15 mouse cellular contexts compared by ENCODE assay signal in genomic region chr8:82640502-82640901, GRCm38 (mm10).
"Had no signal": no experiment of that assay in that cellular context is flagged by ENCODE, and none has a peak within 500 bp of the region (broad histone marks: within the 10 kb centered on the region; RNA-seq: fewer than 3 reads in every experiment).

No protein-coding gene starts in this region.

- H3K27ac ChIP-seq: left cerebral cortex, adult 2 months; limb, embryonic 10.5 days; liver, embryonic 12.5 days; midbrain, embryonic 15.5 days; neural tube, embryonic 13.5 days had no signal

- H3K4me1 ChIP-seq: limb, embryonic 10.5 days; liver, embryonic 12.5 days; midbrain, embryonic 15.5 days; neural tube, embryonic 13.5 days had no signal

- ATAC-seq: liver, embryonic 12.5 days; midbrain, embryonic 15.5 days had no signal

- H3K36me3 ChIP-seq: limb, embryonic 10.5 days; liver, embryonic 12.5 days; midbrain, embryonic 15.5 days; neural tube, embryonic 13.5 days had no signal

- H3K4me3 ChIP-seq: left cerebral cortex, adult 2 months; limb, embryonic 10.5 days; liver, embryonic 12.5 days; midbrain, embryonic 15.5 days; neural tube, embryonic 13.5 days had no signal

- DNase-seq: kidney, postnatal 10 days; lung, embryonic 14.5 days; lung, postnatal 10 days; lung, postnatal 4 days; retina, postnatal 1 day; right cerebral cortex, postnatal 4 days; spleen, adult 18-20 months; thymus, adult 18-20 months; thymus, postnatal 14 days had no signal

- H3K9me3 ChIP-seq: limb, embryonic 10.5 days; liver, embryonic 12.5 days; midbrain, embryonic 15.5 days; neural tube, embryonic 13.5 days had no signal

- H3K27me3 ChIP-seq: liver, embryonic 12.5 days; midbrain, embryonic 15.5 days; neural tube, embryonic 13.5 days had no signal

- H3K4me2 ChIP-seq: liver, embryonic 12.5 days; lung, embryonic 14.5 days; midbrain, embryonic 11.5 days; midbrain, embryonic 15.5 days; neural tube, embryonic 13.5 days had no signal

- H3K9ac ChIP-seq: liver, embryonic 12.5 days; lung, embryonic 14.5 days; midbrain, embryonic 15.5 days; neural tube, embryonic 13.5 days had no signal
